Mouse (Mus musculus): ENCODE results near the gene Lrrc4b. TPM values are rescaled to one million over a fixed set of nuclear protein-coding genes. Genes with fewer than 3 reads are reported as not detected.

Gene Lrrc4b
- total and polyA plus RNA-seq, 2 experiments from 2014 or later = 22.2 to 391 TPM

GRCm38 (mm10) chr7:44441180-44441579 is 12.4 kb downstream of the Lrrc4b start:
- no peaks in the 10 kb centered on the region for H3K27me3 ChIP-seq (ENCODE audit: insufficient read depth, low read length)
- ATAC-seq = peak; percentile 8
- peak; percentile 36; the same call in 1 of the 2 replicates for TF ChIP-seq CTCF (IDR thresholded peaks at IDR 0.05; ENCODE audit: low read depth)
- peak overlapping the region; percentile 98 for H3K27ac ChIP-seq (ENCODE audit: low read depth, low read length)
- H3K4me2 ChIP-seq (ENCODE audit: low read depth) = peak overlapping the region; percentile 92
- peak; percentile 55 for DNase-seq
- peak overlapping the region; percentile 90 for H3K4me3 ChIP-seq (ENCODE audit: low read depth, low read length)
- no peaks in the 10 kb centered on the region for H3K9me3 ChIP-seq (ENCODE audit: low read length)
- peak overlapping the region; percentile 99 for H3K9ac ChIP-seq
- peaks cover 17% of the 10 kb centered on the region for H3K4me1 ChIP-seq (ENCODE audit: insufficient read depth)
- H3K36me3 ChIP-seq (ENCODE audit: insufficient read depth) = peaks cover 19% of the 10 kb centered on the region; the same call in 1 of the 2 replicates
- 7% methylated on average over 1 of the region's 1 CpGs for WGBS

- WGBS = 2% methylated on average over 12 of the region's 14 CpGs
- Histone ChIP-seq H3K36me3 (ENCODE audit: insufficient read depth) (peaks cover 23% of the 10 kb centered on the region), H3K27ac (ENCODE audit: low read depth, low read length) (peak overlapping the region; percentile 98), H3K9me3 (ENCODE audit: low read length) (no peaks in the 10 kb centered on the region), H3K4me1 (ENCODE audit: insufficient read depth) (peaks cover 17% of the 10 kb centered on the region), H3K27me3 (ENCODE audit: insufficient read depth, low read length) (no peaks in the 10 kb centered on the region), H3K4me3 (ENCODE audit: low read depth, low read length) (peak overlapping the region; percentile 90), H3K4me2 (ENCODE audit: low read depth) (peak overlapping the region; percentile 92), H3K9ac (peak overlapping the region; percentile 99)
- no peak for TF ChIP-seq CTCF (IDR thresholded peaks at IDR 0.05; ENCODE audit: low read depth)
- ATAC-seq (peak; percentile 81), DNase-seq (peak; percentile 90)
These were observed 12.9 kb downstream of the Lrrc4b start for GRCm38 (mm10) chr7:44441648-44442109.

- Histone ChIP-seq H3K27me3 (ENCODE audit: insufficient read depth, low read length) (no peaks in the 10 kb centered on the region), H3K4me2 (ENCODE audit: low read depth) (peak overlapping the region; percentile 92), H3K27ac (ENCODE audit: low read depth, low read length) (peak overlapping the region; percentile 98), H3K36me3 (ENCODE audit: insufficient read depth) (peaks cover 28% of the 10 kb centered on the region), H3K9ac (peak overlapping the region; percentile 99), H3K4me1 (ENCODE audit: insufficient read depth) (peaks cover 22% of the 10 kb centered on the region), H3K4me3 (ENCODE audit: low read depth, low read length) (peak overlapping the region; percentile 90), H3K9me3 (ENCODE audit: low read length) (no peaks in the 10 kb centered on the region)
- ATAC-seq (peak; percentile 50), DNase-seq (peak; percentile 77)
- WGBS = 2% methylated on average over 13 of the region's 14 CpGs
- no peak for TF ChIP-seq CTCF (IDR thresholded peaks at IDR 0.05; ENCODE audit: low read depth)
These were observed 13.6 kb downstream of the Lrrc4b start for GRCm38 (mm10) chr7:44442407-44442821.

- H3K27ac ChIP-seq (ENCODE audit: low read depth, low read length) = peak overlapping the region; percentile 98
- peak; percentile 68 for TF ChIP-seq CTCF (IDR thresholded peaks at IDR 0.05; ENCODE audit: low read depth)
- H3K4me2 ChIP-seq (ENCODE audit: low read depth) = peak overlapping the region; percentile 92
- peak overlapping the region; percentile 90 for H3K4me3 ChIP-seq (ENCODE audit: low read depth, low read length)
- no peaks in the 10 kb centered on the region for H3K27me3 ChIP-seq (ENCODE audit: insufficient read depth, low read length)
- ATAC-seq (peak; percentile 53), DNase-seq (peak; percentile 75)
- peak overlapping the region; percentile 99 for H3K9ac ChIP-seq
- WGBS = 4% methylated on average over 20 of the region's 20 CpGs
- H3K9me3 ChIP-seq (ENCODE audit: low read length) = no peaks in the 10 kb centered on the region
- peaks cover 40% of the 10 kb centered on the region for H3K36me3 ChIP-seq (ENCODE audit: insufficient read depth)
- H3K4me1 ChIP-seq (ENCODE audit: insufficient read depth) = peaks cover 23% of the 10 kb centered on the region
These were observed 14.7 kb downstream of the Lrrc4b start for GRCm38 (mm10) chr7:44443268-44444173.

- WGBS = 40% methylated on average over 29 of the region's 29 CpGs
- H3K27ac ChIP-seq (ENCODE audit: low read depth, low read length) = peak overlapping the region; percentile 29; the same call in 1 of the 2 replicates
- H3K4me1 ChIP-seq (ENCODE audit: insufficient read depth) = peaks cover 23% of the 10 kb centered on the region
- no peak for ATAC-seq
- H3K9me3 ChIP-seq (ENCODE audit: low read length) = no peaks in the 10 kb centered on the region
- peak overlapping the region; percentile 90 for H3K4me3 ChIP-seq (ENCODE audit: low read depth, low read length)
- peak overlapping the region; percentile 99 for H3K9ac ChIP-seq
- H3K4me2 ChIP-seq (ENCODE audit: low read depth) = peak overlapping the region; percentile 92
- DNase-seq = no peak
- no peaks in the 10 kb centered on the region for H3K27me3 ChIP-seq (ENCODE audit: insufficient read depth, low read length)
- H3K36me3 ChIP-seq (ENCODE audit: insufficient read depth) = peaks cover 54% of the 10 kb centered on the region
- TF ChIP-seq CTCF (IDR thresholded peaks at IDR 0.05; ENCODE audit: low read depth) = no peak
These were observed 16.2 kb downstream of the Lrrc4b start for GRCm38 (mm10) chr7:44444886-44445527.

- H3K36me3 ChIP-seq (ENCODE audit: insufficient read depth) = peaks cover 60% of the 10 kb centered on the region
- peak overlapping the region; percentile 7; the same call in 1 of the 2 replicates for H3K4me3 ChIP-seq (ENCODE audit: low read depth, low read length)
- peak overlapping the region; percentile 99 for H3K9ac ChIP-seq
- TF ChIP-seq CTCF (IDR thresholded peaks at IDR 0.05; ENCODE audit: low read depth) = no peak
- H3K27me3 ChIP-seq (ENCODE audit: insufficient read depth, low read length) = no peaks in the 10 kb centered on the region
- peak overlapping the region; percentile 92 for H3K4me2 ChIP-seq (ENCODE audit: low read depth)
- H3K27ac ChIP-seq (ENCODE audit: low read depth, low read length) = peak overlapping the region; percentile 29
- DNase-seq (no peak), ATAC-seq (no peak)
- H3K4me1 ChIP-seq (ENCODE audit: insufficient read depth) = peaks cover 21% of the 10 kb centered on the region
- WGBS = 39% methylated on average over 7 of the region's 7 CpGs
- H3K9me3 ChIP-seq (ENCODE audit: low read length) = no peaks in the 10 kb centered on the region
These were observed 16.7 kb downstream of the Lrrc4b start for GRCm38 (mm10) chr7:44445528-44445923.
